Mouse (Mus musculus): ENCODE measurements around the gene Evc. TPM values are rescaled to one million over a fixed set of nuclear protein-coding genes. Genes with fewer than 3 reads are reported as not detected.
A peak's percentile ranks its signal among the peaks of the same experiment; 100 is the strongest.

The Evc gene
- polyA plus RNA-seq, 1 experiment from 2014 or later = 24.4 TPM

GRCm38 (mm10) chr5:37337696-37338095 is 1.0 kb upstream of the Evc start:
- H3K27me3 ChIP-seq = no peaks in the 10 kb centered on the region
- H3K36me3 ChIP-seq = peaks cover 25% of the 10 kb centered on the region
- H3K4me1 ChIP-seq = peaks cover 44% of the 10 kb centered on the region
- WGBS = 67% methylated on average over 3 of the region's 3 CpGs
- ATAC-seq (replicated peaks; ENCODE audit: low FRiP score) = peak; percentile 1; the same call in 1 of the 2 replicates
- H3K9me3 ChIP-seq (replicated peaks) = no peaks in the 10 kb centered on the region
- peak overlapping the region; percentile 72 for H3K9ac ChIP-seq
- peak overlapping the region; percentile 64 for H3K4me3 ChIP-seq (replicated peaks)
- H3K27ac ChIP-seq = peak overlapping the region; percentile 78
- H3K4me2 ChIP-seq = peak overlapping the region; percentile 91

- H3K9me3 ChIP-seq (replicated peaks) = no peaks in the 10 kb centered on the region
- 58% methylated on average over 3 of the region's 3 CpGs for whole genome bisulfite sequencing
- H3K36me3 ChIP-seq = peaks cover 17% of the 10 kb centered on the region; the same call in 1 of the 2 replicates
- H3K27me3 ChIP-seq = no peaks in the 10 kb centered on the region
- no peak overlapping the region for H3K27ac ChIP-seq
- H3K9ac ChIP-seq = no peak overlapping the region
- ATAC-seq (replicated peaks; ENCODE audit: low FRiP score) = no peak
- 0 out of 2 replicates have a peak overlapping the region, but pooled peaks have one; percentile 91 for H3K4me2 ChIP-seq
- H3K4me3 ChIP-seq (replicated peaks) = no peak overlapping the region
- peaks cover 50% of the 10 kb centered on the region for H3K4me1 ChIP-seq
Observed at GRCm38 (mm10) chr5:37335061-37335460, 1.6 kb downstream of the Evc start.

- Histone ChIP-seq H3K4me3 (replicated peaks) (no peak overlapping the region), H3K4me1 (peaks cover 25% of the 10 kb centered on the region), H3K9ac (no peak overlapping the region), H3K4me2 (no peak overlapping the region), H3K9me3 (replicated peaks) (no peaks in the 10 kb centered on the region), H3K27ac (peak overlapping the region; percentile 70), H3K27me3 (no peaks in the 10 kb centered on the region), H3K36me3 (peaks cover 35% of the 10 kb centered on the region)
- ATAC-seq (replicated peaks; ENCODE audit: low FRiP score) = no peak
- WGBS = 78% methylated on average over 4 of the region's 4 CpGs
Observed at GRCm38 (mm10) chr5:37332066-37332465, 4.6 kb downstream of the Evc start.

GRCm38 (mm10) chr5:37331133-37331505 is 5.6 kb downstream of the Evc start:
- Histone ChIP-seq H3K27me3 (no peaks in the 10 kb centered on the region), H3K36me3 (peaks cover 44% of the 10 kb centered on the region), H3K9me3 (replicated peaks) (no peaks in the 10 kb centered on the region), H3K27ac (peak overlapping the region; percentile 73), H3K9ac (no peak overlapping the region), H3K4me3 (replicated peaks) (no peak overlapping the region), H3K4me2 (no peak overlapping the region), H3K4me1 (peaks cover 18% of the 10 kb centered on the region)
- WGBS = 60% methylated on average over 2 of the region's 2 CpGs
- peak; percentile 91 for ATAC-seq (replicated peaks; ENCODE audit: low FRiP score)

GRCm38 (mm10) chr5:37330449-37331132 is 6.1 kb downstream of the Evc start:
- Histone ChIP-seq H3K4me2 (no peak overlapping the region), H3K36me3 (peaks cover 49% of the 10 kb centered on the region), H3K27me3 (no peaks in the 10 kb centered on the region), H3K9ac (no peak overlapping the region), H3K4me1 (peaks cover 13% of the 10 kb centered on the region), H3K9me3 (replicated peaks) (no peaks in the 10 kb centered on the region), H3K27ac (peak overlapping the region; percentile 73), H3K4me3 (replicated peaks) (no peak overlapping the region)
- WGBS = 79% methylated on average over 8 of the region's 8 CpGs
- no peak; the same call in 1 of the 2 replicates for ATAC-seq (replicated peaks; ENCODE audit: low FRiP score)

GRCm38 (mm10) chr5:37326675-37327074 is 10.0 kb downstream of the Evc start:
- H3K4me1 ChIP-seq = peaks cover 5% of the 10 kb centered on the region; the same call in 1 of the 2 replicates
- WGBS = 90% methylated on average over 6 of the region's 6 CpGs
- no peaks in the 10 kb centered on the region for H3K9me3 ChIP-seq (replicated peaks)
- no peak for ATAC-seq (replicated peaks; ENCODE audit: low FRiP score)
- peaks cover 72% of the 10 kb centered on the region for H3K36me3 ChIP-seq
- no peak overlapping the region for H3K9ac ChIP-seq
- H3K4me2 ChIP-seq = no peak overlapping the region
- H3K4me3 ChIP-seq (replicated peaks) = no peak overlapping the region
- H3K27ac ChIP-seq = no peak overlapping the region
- no peaks in the 10 kb centered on the region for H3K27me3 ChIP-seq

GRCm38 (mm10) chr5:37320761-37321160 is 15.9 kb downstream of the Evc start:
- ATAC-seq (replicated peaks; ENCODE audit: low FRiP score) = no peak
- H3K4me2 ChIP-seq = no peak overlapping the region
- H3K27me3 ChIP-seq = no peaks in the 10 kb centered on the region
- no peaks in the 10 kb centered on the region for H3K9me3 ChIP-seq (replicated peaks)
- H3K27ac ChIP-seq = no peak overlapping the region
- peaks cover 93% of the 10 kb centered on the region for H3K36me3 ChIP-seq
- H3K4me1 ChIP-seq = no peaks in the 10 kb centered on the region
- WGBS = 94% methylated on average over 4 of the region's 4 CpGs
- no peak overlapping the region for H3K4me3 ChIP-seq (replicated peaks)
- H3K9ac ChIP-seq = no peak overlapping the region

- Histone ChIP-seq H3K9ac (no peak overlapping the region), H3K27me3 (no peaks in the 10 kb centered on the region), H3K36me3 (peaks cover 93% of the 10 kb centered on the region), H3K4me2 (no peak overlapping the region), H3K9me3 (replicated peaks) (no peaks in the 10 kb centered on the region), H3K4me3 (replicated peaks) (no peak overlapping the region), H3K4me1 (no peaks in the 10 kb centered on the region), H3K27ac (no peak overlapping the region)
- ATAC-seq (replicated peaks; ENCODE audit: low FRiP score) = no peak
- 74% methylated on average over 3 of the region's 3 CpGs for WGBS
Observed at GRCm38 (mm10) chr5:37320174-37320573, 16.5 kb downstream of the Evc start.

- no peak overlapping the region for H3K4me3 ChIP-seq (replicated peaks)
- no peak overlapping the region for H3K9ac ChIP-seq
- H3K9me3 ChIP-seq (replicated peaks) = no peaks in the 10 kb centered on the region
- H3K4me1 ChIP-seq = no peaks in the 10 kb centered on the region
- peaks cover 94% of the 10 kb centered on the region for H3K36me3 ChIP-seq
- no peaks in the 10 kb centered on the region for H3K27me3 ChIP-seq
- H3K27ac ChIP-seq = no peak overlapping the region
- no peak overlapping the region for H3K4me2 ChIP-seq
- ATAC-seq (replicated peaks; ENCODE audit: low FRiP score) = no peak
- WGBS = 90% methylated on average over 6 of the region's 6 CpGs
Observed at GRCm38 (mm10) chr5:37318715-37319114, 18.0 kb downstream of the Evc start.

- Histone ChIP-seq H3K27ac (no peak overlapping the region), H3K4me3 (replicated peaks) (no peak overlapping the region), H3K36me3 (peaks cover 88% of the 10 kb centered on the region), H3K9me3 (replicated peaks) (no peaks in the 10 kb centered on the region), H3K4me1 (no peaks in the 10 kb centered on the region), H3K27me3 (no peaks in the 10 kb centered on the region), H3K4me2 (no peak overlapping the region), H3K9ac (no peak overlapping the region)
- ATAC-seq (replicated peaks; ENCODE audit: low FRiP score) = no peak
- 82% methylated on average over 12 of the region's 12 CpGs for WGBS
Observed at GRCm38 (mm10) chr5:37312980-37313722, 23.5 kb downstream of the Evc start.

- H3K9ac ChIP-seq = no peak overlapping the region
- no peak for ATAC-seq (replicated peaks; ENCODE audit: low FRiP score)
- no peaks in the 10 kb centered on the region for H3K9me3 ChIP-seq (replicated peaks)
- no peak overlapping the region for H3K4me2 ChIP-seq
- 84% methylated on average over 9 of the region's 9 CpGs for WGBS
- no peaks in the 10 kb centered on the region for H3K27me3 ChIP-seq
- H3K4me3 ChIP-seq (replicated peaks) = no peak overlapping the region
- H3K27ac ChIP-seq = no peak overlapping the region
- no peaks in the 10 kb centered on the region for H3K4me1 ChIP-seq
- peaks cover 70% of the 10 kb centered on the region for H3K36me3 ChIP-seq
Observed at GRCm38 (mm10) chr5:37310026-37310425, 26.7 kb downstream of the Evc start.

- ATAC-seq (replicated peaks; ENCODE audit: low FRiP score) = no peak
Observed at GRCm38 (mm10) chr5:37298370-37298769, 38.3 kb downstream of the Evc start.

More at GRCm38 (mm10) chr5:37298370-37298769, 38.3 kb downstream of the Evc start:
- Histone ChIP-seq H3K9ac (no peak overlapping the region), H3K27ac (no peak overlapping the region), H3K4me1 (no peaks in the 10 kb centered on the region), H3K4me2 (no peak overlapping the region), H3K4me3 (replicated peaks) (no peak overlapping the region), H3K36me3 (peaks cover 26% of the 10 kb centered on the region), H3K9me3 (replicated peaks) (no peaks in the 10 kb centered on the region), H3K27me3 (no peaks in the 10 kb centered on the region)
- WGBS = 22% methylated on average over 7 of the region's 7 CpGs
